Mouse (Mus musculus): ENCODE measurements at regions not wholly inside any gene's neighbourhood (a gene's known extent, or its start where the extent isn't known, plus 50 kb on each side); places are given as distances from the start of the nearest gene placed in this dataset.
A peak's percentile ranks its signal among the peaks of the same experiment; 100 is the strongest.
"Not testable (repeated sequence)": the region's sequence is repeated elsewhere in the genome, so short reads cannot be mapped to it uniquely, and the experiment has no call there.

GRCm38 (mm10) chr16:12516834-12517685, 533.1 kb downstream of the Shisa9 start:
- DNase-seq: peak; percentile 6

- no peak for DNase-seq
These were observed 534.4 kb downstream of the Shisa9 start for GRCm38 (mm10) chr16:12518264-12518663.

GRCm38 (mm10) chr16:12521711-12522476, 538.0 kb downstream of the Shisa9 start:
- DNase-seq: no peak

DNA sequence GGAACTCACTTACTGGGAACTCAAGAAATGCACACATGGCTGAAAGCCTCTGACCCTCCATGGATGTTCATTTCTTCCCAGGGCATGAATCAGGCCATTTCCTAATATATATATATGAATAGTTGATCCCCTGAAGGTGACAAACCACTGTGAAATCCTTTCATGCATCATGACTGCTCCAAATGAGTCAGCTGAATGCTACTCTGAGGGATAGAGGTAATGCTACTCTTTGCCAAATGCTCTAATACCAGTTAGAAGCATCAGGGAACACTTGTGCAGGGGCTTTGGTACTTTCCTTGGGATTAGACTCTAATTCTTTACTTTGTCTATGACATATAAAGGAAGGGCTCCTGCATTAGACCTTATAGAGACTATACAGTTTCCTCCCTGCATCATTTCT, 561.0 kb upstream of the Ercc4 start:
- DNase-seq: no peak

DNA sequence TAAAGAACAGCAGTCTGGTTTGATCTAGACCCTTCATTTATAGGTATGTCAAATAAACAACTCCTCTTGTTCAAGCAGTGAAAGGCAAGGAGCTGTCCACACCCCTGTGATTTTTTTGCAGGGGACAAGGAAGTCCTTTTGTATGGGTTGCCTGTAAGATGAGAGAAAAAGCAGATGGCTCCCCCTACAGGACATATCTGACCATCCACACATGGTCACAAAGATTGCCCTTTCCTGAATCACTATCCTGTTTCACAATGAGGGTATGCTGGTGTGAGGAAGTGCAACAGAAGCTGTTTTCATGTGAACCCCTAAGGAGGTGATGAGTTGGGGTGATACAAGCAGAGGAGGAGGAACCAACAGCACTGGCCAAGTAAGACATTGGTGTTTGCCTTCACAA, 520.6 kb upstream of the Ercc4 start:
- no peak for DNase-seq

DNA sequence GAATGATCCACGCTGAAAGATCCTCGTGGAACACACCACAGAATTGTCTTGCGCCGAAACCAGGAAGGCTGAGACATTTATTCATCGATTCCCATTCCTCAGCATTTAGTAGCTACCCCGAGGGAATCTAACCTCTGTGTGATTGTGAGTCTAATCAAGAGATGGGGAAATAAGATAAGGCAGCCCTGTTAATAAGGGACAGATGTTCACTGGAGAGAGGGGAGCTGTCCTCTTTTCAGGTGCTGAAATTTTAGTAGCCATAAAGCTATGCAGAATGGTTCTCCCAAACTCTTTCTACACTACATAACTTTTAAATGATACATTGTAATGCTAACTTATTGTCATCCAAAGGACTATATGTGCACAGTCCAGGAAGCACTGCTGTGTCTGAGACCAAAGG, 501.2 kb upstream of the Ercc4 start:
- peak; percentile 47 for DNase-seq

- DNase-seq: no peak
These were observed 498.4 kb upstream of the Ercc4 start for GRCm38 (mm10) chr16:12611106-12611505.

GRCm38 (mm10) chr16:12617781-12618180, 491.7 kb upstream of the Ercc4 start:
- no peak for DNase-seq

DNA sequence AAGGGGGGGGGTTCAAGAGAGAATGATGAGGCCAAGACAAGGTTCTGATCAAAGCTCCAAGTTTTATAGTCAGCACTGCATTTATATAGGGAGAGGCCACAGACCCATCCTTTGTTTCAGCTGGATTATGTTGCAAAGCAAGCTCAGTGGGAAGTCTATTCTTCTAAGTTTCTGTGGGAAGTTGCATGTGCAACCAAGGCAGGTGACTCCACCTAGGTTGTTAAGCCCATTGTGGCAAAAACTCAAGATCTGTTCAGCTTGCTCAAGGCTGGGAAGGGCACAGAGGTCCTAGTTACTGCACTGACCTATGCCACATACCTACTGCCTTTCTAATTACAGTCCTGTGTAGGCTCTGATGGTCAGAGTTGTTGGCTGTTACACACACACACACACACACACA, 477.0 kb upstream of the Ercc4 start:
- DNase-seq: no peak

DNA sequence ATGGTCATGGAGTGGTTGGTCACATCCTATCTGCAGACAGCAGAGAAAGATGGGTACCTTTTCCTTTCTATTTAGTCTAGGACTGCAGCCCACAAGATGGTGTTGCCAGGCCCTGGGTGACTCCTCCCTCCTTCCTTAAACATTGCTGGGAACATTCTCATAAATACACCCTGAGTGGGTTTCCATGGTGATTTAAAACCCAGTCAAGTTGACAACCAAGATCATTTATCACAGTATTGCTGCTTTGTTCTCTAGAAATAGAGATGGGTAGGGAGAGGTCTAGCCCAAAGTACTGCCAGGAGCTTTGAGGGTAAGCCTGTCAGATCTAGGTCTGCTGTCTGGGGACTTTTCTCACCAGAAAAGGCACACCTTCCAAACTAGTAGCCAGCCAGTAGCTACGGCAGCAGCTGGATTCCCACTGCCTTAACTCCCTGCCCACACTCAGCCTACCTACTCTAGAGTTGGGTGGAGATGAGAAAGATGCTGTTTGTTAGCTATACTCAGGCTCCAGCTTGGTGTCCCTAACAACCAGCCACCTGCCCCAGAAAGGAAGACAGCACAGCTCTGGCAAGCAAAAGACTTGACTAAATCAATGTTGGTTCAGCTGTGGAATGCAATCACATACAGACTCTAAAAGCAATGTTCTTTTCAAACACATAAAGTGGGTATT, 470.4 kb upstream of the Ercc4 start:
- DNase-seq: no peak

DNA sequence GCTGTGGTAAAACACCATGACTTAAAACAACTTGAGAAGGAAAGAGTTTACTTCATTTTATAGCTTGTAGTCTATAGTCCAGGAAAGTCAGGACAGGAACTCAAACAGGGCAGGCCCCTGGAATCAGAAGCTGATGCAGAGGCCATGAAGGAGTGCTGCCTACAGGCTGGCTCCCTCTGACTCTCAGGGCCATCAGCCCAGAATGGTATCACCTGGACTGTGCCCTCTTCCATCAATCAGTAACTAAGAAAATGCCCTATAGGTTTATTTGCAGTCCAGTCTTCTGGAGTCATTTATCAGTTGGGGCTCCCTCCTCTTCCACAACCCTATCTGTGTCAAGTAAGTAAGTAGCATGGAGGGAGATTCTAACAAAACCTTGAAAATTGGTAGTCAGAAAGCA, 466.4 kb upstream of the Ercc4 start:
- no peak for DNase-seq

- DNase-seq: no peak
These were observed 464.9 kb upstream of the Ercc4 start for GRCm38 (mm10) chr16:12644621-12645020.

DNA sequence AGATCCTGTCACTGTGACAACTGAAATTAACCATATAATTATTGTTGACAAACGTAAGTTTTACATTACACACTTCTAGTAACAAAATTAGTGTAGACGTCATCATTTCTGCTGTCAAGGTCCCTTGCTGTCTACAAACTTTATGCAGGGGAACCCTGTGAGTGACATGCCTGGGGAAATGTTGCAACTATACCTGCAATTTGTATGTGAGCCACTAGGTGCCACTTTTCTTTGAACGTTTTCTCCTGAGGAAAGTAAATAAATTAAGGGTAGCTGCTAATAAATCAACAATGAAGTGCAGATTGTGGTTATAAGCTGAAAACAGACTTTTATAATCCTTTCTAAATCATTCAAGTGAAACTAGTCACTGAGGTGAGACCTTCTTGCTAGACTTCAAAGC, 457.3 kb upstream of the Ercc4 start:
- no peak for DNase-seq

GRCm38 (mm10) chr16:12673656-12674055, 435.8 kb upstream of the Ercc4 start:
- not testable (repeated sequence) for DNase-seq

GRCm38 (mm10) chr16:12681474-12681873, 428.0 kb upstream of the Ercc4 start:
- DNase-seq: no peak

DNA sequence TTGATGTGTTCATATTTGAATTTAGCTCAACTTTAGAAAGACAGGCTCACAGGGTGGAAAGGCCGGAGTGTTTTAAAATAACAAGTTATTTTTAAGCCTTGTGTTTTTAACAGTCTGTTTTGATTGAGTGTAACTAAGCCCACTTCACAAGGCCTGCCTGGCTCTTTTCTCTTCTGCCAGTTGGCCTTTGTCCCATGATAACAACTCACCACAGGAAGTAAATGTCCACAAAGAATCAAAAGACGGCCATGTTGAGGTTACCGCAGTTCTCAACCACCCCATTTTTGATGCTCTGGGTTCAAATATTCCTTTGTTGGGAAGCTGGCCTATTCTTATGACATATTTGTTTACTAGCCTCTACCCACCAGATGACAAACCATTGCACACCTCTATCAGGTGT, 423.7 kb upstream of the Ercc4 start:
- no peak for DNase-seq

DNA sequence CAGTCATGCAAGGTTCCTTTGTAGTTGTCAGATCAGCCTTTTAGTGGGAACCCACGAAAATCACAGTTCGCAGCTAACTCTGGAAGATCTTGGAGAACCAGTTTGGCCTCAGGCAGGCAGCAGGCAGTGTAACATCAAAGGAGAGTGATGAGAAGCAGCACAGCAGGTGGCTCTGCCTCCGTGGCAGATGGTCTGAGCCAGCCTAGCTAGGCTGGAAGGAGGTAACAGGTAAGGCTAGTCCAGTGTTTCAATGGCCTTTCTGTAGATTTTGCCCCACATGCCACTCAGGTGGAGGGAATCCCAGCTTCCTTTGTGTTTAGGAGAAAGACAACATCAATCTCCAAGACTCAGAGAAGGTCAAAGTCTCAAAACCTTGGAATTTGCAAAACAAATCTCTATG, 417.7 kb upstream of the Ercc4 start:
- no peak for DNase-seq

DNA sequence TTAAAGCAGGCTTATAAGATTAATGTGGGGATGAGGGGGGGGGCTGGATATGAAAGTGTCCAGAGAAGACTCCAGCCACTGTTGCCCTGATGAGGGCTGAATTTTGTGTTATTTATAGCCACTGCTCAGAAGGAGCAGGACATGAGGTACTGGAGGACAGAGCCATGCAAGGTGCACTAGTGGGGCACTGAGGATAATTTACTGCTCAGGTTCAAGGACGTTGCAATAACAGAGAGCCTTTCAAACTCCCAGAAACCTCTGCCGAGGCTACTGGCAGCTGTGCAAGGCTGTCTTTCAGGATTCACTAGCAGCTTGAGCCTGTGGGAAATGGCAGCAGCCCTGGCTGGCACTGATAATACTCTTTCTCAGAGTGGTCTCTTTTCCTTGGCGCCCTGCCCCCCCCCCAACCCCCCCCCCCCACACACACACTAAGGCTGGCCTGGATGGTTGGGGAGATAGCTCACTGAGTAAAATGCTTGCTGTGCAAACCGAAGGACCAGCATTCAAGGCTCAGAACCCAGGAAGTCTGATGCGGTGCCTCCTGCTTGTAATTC, 416.7 kb upstream of the Ercc4 start:
- no peak for DNase-seq

- DNase-seq: no peak
These were observed 416.1 kb upstream of the Ercc4 start for GRCm38 (mm10) chr16:12693346-12693745.

GRCm38 (mm10) chr16:12694646-12695045, 414.8 kb upstream of the Ercc4 start:
- DNase-seq: no peak

DNA sequence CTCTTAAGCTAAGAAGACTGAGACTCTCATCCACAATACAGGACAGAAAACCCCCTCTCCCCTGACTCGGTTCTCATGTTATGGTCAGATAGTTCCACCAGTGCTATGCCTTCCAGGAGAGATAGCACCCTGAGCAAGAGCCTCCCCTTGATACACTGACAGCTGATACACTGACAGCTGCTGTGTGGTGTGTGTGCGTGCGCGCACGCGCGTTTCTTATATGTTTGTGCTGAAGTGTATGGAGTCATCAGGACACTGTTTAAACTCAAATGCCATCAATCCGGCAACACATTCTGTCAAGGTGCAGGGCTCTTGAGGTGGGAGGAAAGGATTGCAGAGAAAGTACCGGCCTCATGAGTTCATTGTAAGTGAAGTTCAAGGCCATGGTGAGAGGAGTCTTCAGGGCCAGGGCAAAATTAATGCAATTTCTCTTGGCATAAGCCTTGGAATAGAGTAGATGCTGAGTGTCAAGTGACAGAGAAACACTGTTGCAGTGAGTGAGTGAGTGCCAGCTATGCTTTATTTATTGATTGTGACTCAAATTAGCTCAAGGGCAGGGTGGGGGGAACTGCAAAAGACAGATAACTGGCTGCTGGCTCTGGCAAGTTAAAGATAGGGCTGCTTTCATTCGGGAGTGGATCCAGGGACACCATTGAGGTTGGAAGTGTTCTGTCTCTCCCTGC, 412.4 kb upstream of the Ercc4 start:
- DNase-seq: no peak

DNA sequence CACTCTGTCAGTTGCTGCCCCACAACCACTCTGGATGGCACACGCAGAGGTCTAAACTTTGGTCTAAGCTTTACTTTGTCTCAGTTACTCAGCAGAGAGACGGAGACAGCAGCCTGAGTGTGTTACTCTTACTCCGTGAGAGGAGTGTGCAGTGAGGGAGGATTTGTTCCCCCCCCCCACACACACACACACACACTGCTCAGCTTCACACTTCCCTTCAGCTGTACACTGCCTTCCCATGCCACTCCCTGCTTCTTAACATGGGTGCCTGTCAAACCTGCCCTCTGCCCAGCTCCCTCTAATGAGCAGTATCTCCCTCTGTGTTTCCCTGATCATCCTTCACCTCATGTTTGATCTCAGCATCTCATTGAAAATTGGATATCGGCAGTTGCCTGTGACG, 409.9 kb upstream of the Ercc4 start:
- no peak for DNase-seq

DNA sequence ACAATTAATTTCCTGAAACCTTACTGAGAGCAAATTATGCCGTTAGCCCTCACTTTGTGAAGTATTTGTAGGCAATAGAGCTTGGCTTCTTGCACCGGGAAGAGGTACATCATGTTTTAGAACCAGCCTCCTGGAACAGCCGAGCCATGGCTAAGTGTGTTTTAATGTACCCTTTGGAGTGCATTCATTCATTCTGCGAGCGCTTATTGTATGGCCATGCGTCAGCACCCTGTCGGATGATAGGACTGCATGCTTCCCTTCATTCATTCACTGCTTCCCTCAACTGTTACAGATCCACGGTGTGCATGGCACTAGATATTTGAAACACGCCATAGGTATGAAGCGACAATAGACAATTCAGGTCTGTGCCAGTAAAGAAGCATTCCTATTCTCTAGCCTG, 409.4 kb upstream of the Ercc4 start:
- no peak for DNase-seq

All from kidney, postnatal 10 days (tissue).